Mouse (Mus musculus) olfactory bulb, adult 2 months (tissue): ENCODE data around the gene Scgb1a1.

ENCODE experiments used
- CTCF ChIP-seq: fragments of 200-500 bp; IDR thresholded peaks from 2 replicates; pipeline ENCODE4 v1.5.1; 2012; ENCODE audit warnings: low read depth, mild to moderate bottlenecking, low read length, moderate library complexity; ENCODE audit not compliant: insufficient read depth
- POLR2A ChIP-seq: fragments of 200-500 bp; IDR thresholded peaks from 2 replicates; pipeline ENCODE4 v1.6.1; 2012; ENCODE audit warnings: mild to moderate bottlenecking, low read depth, low read length, moderate library complexity; ENCODE audit not compliant: insufficient read depth

DNA sequence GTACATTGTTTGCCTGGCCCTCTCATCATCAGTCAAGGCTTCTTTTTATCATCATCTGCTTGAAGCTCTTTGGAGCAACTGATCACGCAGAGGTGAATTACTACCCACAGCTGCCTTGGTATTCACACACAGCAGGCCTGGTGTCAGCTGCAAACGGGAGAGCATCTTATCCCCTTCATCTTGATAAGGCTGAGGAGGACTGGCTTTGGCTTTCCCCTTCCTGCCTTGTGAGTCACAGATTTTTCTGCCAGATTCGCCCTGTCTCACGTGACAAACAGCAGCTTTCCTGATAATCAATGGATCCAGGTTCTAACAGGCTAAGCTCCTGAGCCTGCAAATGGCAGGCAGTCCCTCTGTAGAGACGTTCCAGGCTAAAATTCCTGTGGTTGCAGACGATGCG lies 7.8 kb downstream of the Scgb1a1 start:
- TF ChIP-seq POLR2A, result no peak
- TF ChIP-seq CTCF, result no peak
